Mouse (Mus musculus): Measurements from ENCODE around the gene Atcay.

GRCm38 (mm10) chr10:81193991-81194774 is 36.5 kb downstream of the Atcay start:
- TF ChIP-seq POLR2A (IDR thresholded peaks at IDR 0.05; ENCODE audit: extremely low read depth, insufficient read depth, low read length), result no peak
- TF ChIP-seq CTCF (IDR thresholded peaks at IDR 0.05; ENCODE audit: low read depth, low read length), result no peak

Data from liver, adult 2 months (tissue).